Mouse (Mus musculus): Measurements from ENCODE around the gene Spag16. TPM values are rescaled to one million over a fixed set of nuclear protein-coding genes. Genes with fewer than 3 reads are reported as not detected.

Spag16 gene
- total and polyA plus RNA-seq, 2 experiments from 2014 or later = 3.2 to 4.0 TPM

DNA sequence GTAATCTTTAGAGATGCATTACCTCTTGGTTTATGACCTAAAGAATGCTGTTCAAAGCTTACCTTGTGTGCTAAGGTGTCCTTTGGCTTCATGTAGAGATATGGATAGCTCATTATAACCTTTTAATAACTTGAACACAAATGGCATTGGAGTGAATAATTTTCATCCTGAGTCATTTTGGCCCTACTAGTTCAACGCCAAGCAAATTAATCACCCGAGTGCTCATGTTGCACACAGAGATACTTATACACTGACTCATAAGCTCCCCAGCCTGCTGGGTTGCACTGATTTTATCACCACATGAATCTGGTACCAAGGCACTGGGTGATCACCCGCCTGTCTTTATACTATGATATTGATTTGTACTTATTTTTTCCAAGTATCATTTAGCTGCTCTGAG, 795.0 kb downstream of the Spag16 start:
- Histone ChIP-seq H3K4me2 (ENCODE audit: low read depth, low read length, poor library complexity, severe bottlenecking) (no peak overlapping the region), H3K4me3 (ENCODE audit: low read depth, low read length) (no peak overlapping the region), H3K36me3 (ENCODE audit: insufficient read depth, low read length) (no peaks in the 10 kb centered on the region), H3K27ac (ENCODE audit: low read depth, low read length) (no peak overlapping the region), H3K4me1 (ENCODE audit: insufficient read depth, low read length) (no peaks in the 10 kb centered on the region), H3K9ac (replicated peaks; ENCODE audit: low read length, poor library complexity, severe bottlenecking) (no peak overlapping the region), H3K27me3 (ENCODE audit: insufficient read depth, low read length) (no peaks in the 10 kb centered on the region), H3K9me3 (ENCODE audit: low read length) (no peaks in the 10 kb centered on the region)
- 87% methylated on average over 3 of the region's 3 CpGs for WGBS
- ATAC-seq (ENCODE audit: low FRiP score) (no peak), DNase-seq (ENCODE audit: low spot score) (no peak)
- TF ChIP-seq CTCF (IDR thresholded peaks at IDR 0.05) = no peak

GRCm38 (mm10) chr1:70624803-70625460, 798.2 kb downstream of the Spag16 start:
- no peak for ATAC-seq (ENCODE audit: low FRiP score)
- Histone ChIP-seq H3K36me3 (ENCODE audit: insufficient read depth, low read length) (no peaks in the 10 kb centered on the region), H3K9me3 (ENCODE audit: low read length) (no peaks in the 10 kb centered on the region), H3K9ac (replicated peaks; ENCODE audit: low read length, poor library complexity, severe bottlenecking) (no peak overlapping the region), H3K4me1 (ENCODE audit: insufficient read depth, low read length) (no peaks in the 10 kb centered on the region), H3K4me3 (ENCODE audit: low read depth, low read length) (no peak overlapping the region), H3K27ac (ENCODE audit: low read depth, low read length) (no peak overlapping the region), H3K4me2 (ENCODE audit: low read depth, low read length, poor library complexity, severe bottlenecking) (no peak overlapping the region), H3K27me3 (ENCODE audit: insufficient read depth, low read length) (no peaks in the 10 kb centered on the region)
- no peak for TF ChIP-seq CTCF (IDR thresholded peaks at IDR 0.05)
- WGBS = 14% methylated on average over 5 of the region's 5 CpGs
- no peak for DNase-seq (ENCODE audit: low spot score)

- WGBS = 95% methylated on average over 4 of the region's 4 CpGs
- no peaks in the 10 kb centered on the region for H3K36me3 ChIP-seq (ENCODE audit: insufficient read depth, low read length)
- H3K27me3 ChIP-seq (ENCODE audit: insufficient read depth, low read length) = no peaks in the 10 kb centered on the region
- no peak overlapping the region for H3K4me3 ChIP-seq (ENCODE audit: low read depth, low read length)
- ATAC-seq (ENCODE audit: low FRiP score) (no peak), DNase-seq (ENCODE audit: low spot score) (no peak)
- H3K27ac ChIP-seq (ENCODE audit: low read depth, low read length) = no peak overlapping the region
- H3K9ac ChIP-seq (replicated peaks; ENCODE audit: low read length, poor library complexity, severe bottlenecking) = no peak overlapping the region
- no peaks in the 10 kb centered on the region for H3K4me1 ChIP-seq (ENCODE audit: insufficient read depth, low read length)
- H3K4me2 ChIP-seq (ENCODE audit: low read depth, low read length, poor library complexity, severe bottlenecking) = no peak overlapping the region
- no peaks in the 10 kb centered on the region for H3K9me3 ChIP-seq (ENCODE audit: low read length)
- no peak for TF ChIP-seq CTCF (IDR thresholded peaks at IDR 0.05)
Observed at GRCm38 (mm10) chr1:70652719-70653118, 825.9 kb downstream of the Spag16 start.

- Histone ChIP-seq H3K9ac (replicated peaks; ENCODE audit: low read length, poor library complexity, severe bottlenecking) (no peak overlapping the region), H3K27me3 (ENCODE audit: insufficient read depth, low read length) (no peaks in the 10 kb centered on the region), H3K4me3 (ENCODE audit: low read depth, low read length) (no peak overlapping the region), H3K4me2 (ENCODE audit: low read depth, low read length, poor library complexity, severe bottlenecking) (no peak overlapping the region), H3K27ac (ENCODE audit: low read depth, low read length) (no peak overlapping the region), H3K36me3 (ENCODE audit: insufficient read depth, low read length) (no peaks in the 10 kb centered on the region), H3K9me3 (ENCODE audit: low read length) (no peaks in the 10 kb centered on the region), H3K4me1 (ENCODE audit: insufficient read depth, low read length) (no peaks in the 10 kb centered on the region)
- WGBS = 81% methylated on average over 2 of the region's 2 CpGs
- TF ChIP-seq CTCF (IDR thresholded peaks at IDR 0.05) = no peak
- ATAC-seq (ENCODE audit: low FRiP score) = no peak
- peak; percentile 37 for DNase-seq (ENCODE audit: low spot score)
Observed at GRCm38 (mm10) chr1:70692529-70692928, 865.8 kb downstream of the Spag16 start.

- no peaks in the 10 kb centered on the region for H3K4me1 ChIP-seq (ENCODE audit: insufficient read depth, low read length)
- ATAC-seq (ENCODE audit: low FRiP score) (no peak), DNase-seq (ENCODE audit: low spot score) (no peak)
- H3K9me3 ChIP-seq (ENCODE audit: low read length) = no peaks in the 10 kb centered on the region
- no peaks in the 10 kb centered on the region for H3K36me3 ChIP-seq (ENCODE audit: insufficient read depth, low read length)
- H3K27me3 ChIP-seq (ENCODE audit: insufficient read depth, low read length) = no peaks in the 10 kb centered on the region
- no peak overlapping the region for H3K27ac ChIP-seq (ENCODE audit: low read depth, low read length)
- no peak for TF ChIP-seq CTCF (IDR thresholded peaks at IDR 0.05)
- H3K4me2 ChIP-seq (ENCODE audit: low read depth, low read length, poor library complexity, severe bottlenecking) = no peak overlapping the region
- no peak overlapping the region for H3K4me3 ChIP-seq (ENCODE audit: low read depth, low read length)
- no peak overlapping the region for H3K9ac ChIP-seq (replicated peaks; ENCODE audit: low read length, poor library complexity, severe bottlenecking)
- WGBS = 82% methylated on average over 5 of the region's 5 CpGs
Observed at GRCm38 (mm10) chr1:70700270-70700669, 873.5 kb downstream of the Spag16 start.

- no peak overlapping the region for H3K4me3 ChIP-seq (ENCODE audit: low read depth, low read length)
- no peaks in the 10 kb centered on the region for H3K9me3 ChIP-seq (ENCODE audit: low read length)
- no peak overlapping the region for H3K9ac ChIP-seq (replicated peaks; ENCODE audit: low read length, poor library complexity, severe bottlenecking)
- H3K4me1 ChIP-seq (ENCODE audit: insufficient read depth, low read length) = no peaks in the 10 kb centered on the region
- no peak overlapping the region for H3K4me2 ChIP-seq (ENCODE audit: low read depth, low read length, poor library complexity, severe bottlenecking)
- TF ChIP-seq CTCF (IDR thresholded peaks at IDR 0.05) = no peak
- WGBS = 69% methylated on average over 3 of the region's 3 CpGs
- DNase-seq (ENCODE audit: low spot score) (no peak), ATAC-seq (ENCODE audit: low FRiP score) (no peak)
- H3K27me3 ChIP-seq (ENCODE audit: insufficient read depth, low read length) = no peaks in the 10 kb centered on the region
- H3K27ac ChIP-seq (ENCODE audit: low read depth, low read length) = no peak overlapping the region
- H3K36me3 ChIP-seq (ENCODE audit: insufficient read depth, low read length) = no peaks in the 10 kb centered on the region
Observed at GRCm38 (mm10) chr1:70703934-70704333, 877.2 kb downstream of the Spag16 start.

Measured in midbrain, postnatal 0 days (tissue).